8 mouse cellular contexts compared by ENCODE assay signal in genomic region chr9:105053147-105053557, GRCm38 (mm10). TPM values are rescaled to one million over a fixed set of nuclear protein-coding genes. Genes with fewer than 3 reads are reported as not detected.
DNase-seq lines count a peak whose midpoint lies in the region; ATAC-seq and TF ChIP-seq lines count a peak whose summit lies in the region.

Mrpl3 (plus strand) TSS chr9:105053239.

- peak; percentile 87 for ATAC-seq in forebrain, embryonic 15.5 days (replicated peaks)
- peak; percentile 94 for ATAC-seq in neutrophil, adult 5-6 weeks (ENCODE audit: extremely low read depth, insufficient number of reproducible peaks, low FRiP score, poor library complexity, severe bottlenecking)

- no peak for TF ChIP-seq CTCF in lung, adult 2 months (IDR thresholded peaks at IDR 0.05; ENCODE audit: insufficient read depth, low read length)

- intact Hi-C loops in heart, postnatal 25 days (cut with DNase I), result loop anchor here (5.0 kb wide), 2 partner anchors 79 to 344 kb away; partner anchors contain the start of genes Aste1, Nek11 and Nudt16

- peak; percentile 49; the same call in 1 of the 2 replicates for TF ChIP-seq POLR2A in lung, adult 2 months (IDR thresholded peaks at IDR 0.05; ENCODE audit: borderline replicate concordance, extremely low read depth, low read depth, low read length)

- WGBS in forebrain, embryonic 15.5 days, result under 1% methylated on average over 31 of the region's 31 CpGs
- under 1% methylated on average over 31 of the region's 31 CpGs for WGBS in lung, adult 2 months

- peak within 1 kb of the TSS; percentile 99 for H3K9ac ChIP-seq in forebrain, embryonic 15.5 days (replicated peaks)

- peak within 1 kb of the TSS; percentile 100 for H3K4me3 ChIP-seq in forebrain, embryonic 15.5 days
- peak within 1 kb of the TSS; percentile 74 for H3K4me3 ChIP-seq in lung, adult 2 months (replicated peaks; ENCODE audit: extremely low read depth, low read depth, low read length)

- H3K4me1 ChIP-seq in forebrain, embryonic 15.5 days, result peaks cover 25% of the 10 kb centered on the region
- peaks cover 2% of the 10 kb centered on the region; the same call in 1 of the 2 replicates for H3K4me1 ChIP-seq in lung, adult 2 months (ENCODE audit: control insufficient read depth, insufficient read depth, low read length)

- H3K36me3 ChIP-seq in forebrain, embryonic 15.5 days, result peaks cover 32% of the 10 kb centered on the region

- peak within 1 kb of the TSS; percentile 72 for H3K4me2 ChIP-seq in forebrain, embryonic 15.5 days (replicated peaks)

- H3K27ac ChIP-seq in forebrain, embryonic 15.5 days (replicated peaks), result peak within 1 kb of the TSS; percentile 70

- no peaks in the 10 kb centered on the region for H3K9me3 ChIP-seq in forebrain, embryonic 15.5 days

- peak; percentile 84 for DNase-seq in ES-CJ7 (ENCODE audit: low read depth, low spot score)
- peak; percentile 80 for DNase-seq in cerebellum, adult 11 months
- DNase-seq in heart, postnatal 25 days (ENCODE audit: low spot score), result peak; percentile 55
- DNase-seq in layer of hippocampus, adult 18-20 months (ENCODE audit: low spot score in 2 of 2), result peak; percentile 70 to 89
- DNase-seq in lung, adult 2 months, result peak; percentile 82
- DNase-seq in thymus, adult 18-20 months, result peak; percentile 49 to 53

- no peaks in the 10 kb centered on the region for H3K27me3 ChIP-seq in forebrain, embryonic 15.5 days

RNA-seq across cellular contexts. Expression of gene Mrpl3, which starts in this region (rescaled TPM):
- 98.6 and 103 TPM in 2 replicates for polyA plus RNA-seq in forebrain, embryonic 15.5 days (2015; fragmentation: Nextera tagmentation; extraction: Ambion mirVana)
- 100 to 1,000 TPM; 159 to 168 TPM for total RNA-seq in heart, postnatal 25 days (2021)
- 10 to 100 TPM; 76.4 to 85.0 TPM for total RNA-seq in layer of hippocampus, adult 18-20 months (2021)
- 58.5 and 67.8 TPM in 2 replicates for polyA plus RNA-seq in lung, adult 2 months (2012; rRNA removed)
- 30.0 and 34.1 TPM in 2 replicates for total RNA-seq in neutrophil, adult 5-6 weeks (2017)

Comparison
In these comparisons a context has a peak if more than half of its experiments do, and no peak if none do; other contexts are left out.
1. Peak in every context shown above with its lines: DNase-seq, ATAC-seq, H3K4me3 ChIP-seq and H3K27ac ChIP-seq.